Mouse (Mus musculus): Measurements from ENCODE around the gene Klrb1b. TPM values are rescaled to one million over a fixed set of nuclear protein-coding genes. Genes with fewer than 3 reads are reported as not detected.

Gene Klrb1b
- polyA plus RNA-seq, 1 experiment, result not detected

DNA sequence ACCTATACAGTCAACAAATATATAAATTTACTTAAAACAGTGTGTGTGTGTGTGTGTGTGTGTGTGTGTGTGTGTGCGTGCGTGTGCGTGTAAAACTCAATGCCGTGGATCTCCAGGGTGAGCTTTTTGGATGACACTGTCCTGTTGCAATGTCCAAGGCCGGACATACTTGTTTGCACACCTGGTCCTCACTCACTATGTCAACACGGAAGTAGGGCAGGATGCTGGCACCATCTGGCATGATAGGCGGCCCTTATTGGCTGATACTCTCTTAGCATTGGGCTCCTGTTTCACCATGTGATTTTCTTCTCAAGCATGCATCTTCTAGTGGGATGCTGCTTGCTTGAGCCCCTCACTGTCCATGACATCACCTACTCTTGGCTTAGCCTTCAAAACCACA, 13.8 kb upstream of the Klrb1b start:
- DNase-seq (ENCODE audit: low read depth), result peak; percentile 14

DNA sequence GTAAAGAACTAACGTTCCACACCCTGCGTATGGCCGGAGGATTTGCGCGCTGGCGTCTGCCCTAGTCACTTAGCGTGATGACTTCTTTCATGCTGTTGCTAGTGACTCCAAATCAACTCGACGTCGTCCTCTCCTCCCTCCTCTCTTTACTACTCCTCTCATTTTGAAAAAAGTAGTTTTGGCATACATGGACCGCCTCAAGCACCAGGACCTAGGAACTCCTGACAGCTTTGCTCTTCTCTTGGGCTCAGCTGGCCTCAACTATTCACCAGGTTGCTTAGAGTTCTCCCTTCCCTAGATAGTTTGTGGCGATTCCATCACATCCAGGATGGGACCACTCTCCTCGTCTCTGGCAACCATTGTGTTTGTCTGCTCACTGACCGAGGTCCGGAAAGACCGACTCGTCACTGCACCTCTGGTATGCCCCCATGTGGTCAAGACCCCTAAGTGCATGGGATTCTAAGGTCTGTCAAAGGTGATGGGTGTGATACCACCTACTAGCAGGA, 13.2 kb upstream of the Klrb1b start:
- peak; percentile 86 for DNase-seq (ENCODE audit: low read depth)

More for the DNA sequence above, 13.8 kb upstream of the Klrb1b start:
- TF ChIP-seq CTCF (IDR thresholded peaks at IDR 0.05; ENCODE audit: borderline replicate concordance, extremely low read depth, insufficient read depth, insufficient read length), result no peak
- TF ChIP-seq POLR2A (IDR thresholded peaks at IDR 0.05; ENCODE audit: borderline replicate concordance, extremely low read depth, insufficient read depth, insufficient read length, poor library complexity, severe bottlenecking), result no peak

DNA sequence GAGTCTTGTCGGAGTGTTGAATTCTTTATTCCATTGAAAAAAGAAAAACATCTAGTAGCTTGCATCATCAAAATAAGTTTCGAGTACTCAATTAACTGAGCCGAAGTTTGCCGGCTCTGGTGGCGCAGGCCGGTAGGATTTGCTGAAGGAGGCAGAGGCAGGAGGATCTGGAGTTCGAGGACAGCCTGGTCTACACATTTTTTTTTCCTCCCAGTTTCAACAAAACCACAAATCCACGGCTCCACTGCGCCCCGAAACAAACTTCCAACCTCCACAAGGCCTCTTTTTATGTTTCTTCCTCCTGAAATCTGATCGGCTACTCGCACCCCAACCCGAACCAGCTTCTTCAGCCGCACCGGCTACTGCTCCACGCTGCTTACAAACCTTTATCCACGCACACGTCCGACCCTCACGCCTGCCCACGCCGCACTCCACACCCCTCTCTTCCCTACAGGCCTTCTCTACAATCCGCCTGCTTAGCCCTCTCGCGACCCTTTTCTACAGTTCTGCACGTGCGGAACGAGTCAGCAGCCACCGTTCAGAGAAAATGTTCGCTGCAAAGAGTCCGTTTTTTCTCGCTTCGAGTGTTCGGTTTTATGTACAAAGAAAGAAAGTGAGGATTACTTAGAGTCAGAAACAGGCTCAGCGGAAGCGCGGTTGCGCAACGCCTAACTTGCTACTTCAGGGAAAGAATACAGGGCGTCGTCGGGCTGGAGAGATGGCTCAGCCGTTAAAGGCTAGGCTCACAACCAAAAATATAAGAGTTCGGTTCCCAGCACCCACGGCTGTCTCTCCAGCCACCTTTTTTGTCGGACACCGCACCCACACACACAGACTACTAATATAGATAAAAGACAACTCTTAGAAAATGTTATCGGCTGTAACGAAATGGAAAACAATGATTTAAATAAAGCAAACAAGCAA, 12.5 kb upstream of the Klrb1b start:
- DNase-seq (ENCODE audit: low read depth), result peak; percentile 95
- TF ChIP-seq POLR2A (IDR thresholded peaks at IDR 0.05; ENCODE audit: borderline replicate concordance, extremely low read depth, insufficient read depth, insufficient read length, poor library complexity, severe bottlenecking) (no peak), CTCF (IDR thresholded peaks at IDR 0.05; ENCODE audit: borderline replicate concordance, extremely low read depth, insufficient read depth, insufficient read length) (no peak)

More for the DNA sequence above, 13.2 kb upstream of the Klrb1b start:
- no peak for TF ChIP-seq POLR2A (IDR thresholded peaks at IDR 0.05; ENCODE audit: borderline replicate concordance, extremely low read depth, insufficient read depth, insufficient read length, poor library complexity, severe bottlenecking)
- peak; percentile 74 for TF ChIP-seq CTCF (IDR thresholded peaks at IDR 0.05; ENCODE audit: borderline replicate concordance, extremely low read depth, insufficient read depth, insufficient read length)

DNA sequence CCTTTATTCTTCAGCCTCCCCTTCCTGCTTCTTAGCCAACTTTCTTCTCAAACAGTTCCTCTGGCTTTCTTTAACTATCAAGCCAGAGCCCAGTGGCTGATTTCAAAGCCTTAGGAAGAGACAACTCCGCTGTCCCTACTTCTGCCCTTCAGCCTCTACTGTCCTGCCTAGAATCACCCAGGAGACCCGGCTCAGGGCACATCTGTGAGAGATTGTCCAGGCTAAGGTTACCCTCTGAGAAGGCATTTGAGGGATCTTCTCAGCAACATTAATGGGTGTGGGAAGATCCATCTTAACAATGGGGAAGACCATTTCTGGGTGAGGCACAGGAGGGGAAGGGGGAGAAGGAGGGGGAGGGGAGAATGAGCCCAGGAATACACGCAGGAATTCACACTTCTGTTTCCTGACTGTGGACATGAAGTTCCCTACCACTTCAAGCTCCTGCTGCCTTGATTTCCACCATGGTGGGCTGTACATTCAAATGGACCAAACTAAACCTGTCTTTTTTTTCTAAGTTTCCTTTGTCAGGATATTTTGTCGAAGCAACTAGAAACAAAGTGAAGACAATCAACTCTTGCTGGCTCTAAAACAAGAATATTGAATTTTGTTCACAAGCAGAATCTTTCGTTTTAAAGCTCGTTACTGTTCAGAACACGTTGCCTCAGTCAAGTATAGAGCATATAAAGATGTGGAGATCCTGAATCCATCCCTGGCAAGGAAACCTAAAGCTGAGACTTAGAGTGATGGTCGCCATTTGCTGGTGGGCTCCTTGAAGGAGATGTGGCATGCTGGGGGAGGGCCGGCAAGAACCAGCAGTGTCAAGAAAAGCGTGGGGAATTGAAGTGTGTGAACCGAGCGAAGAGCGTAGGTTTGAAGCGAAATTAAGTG, 11.6 kb upstream of the Klrb1b start:
- no peak for TF ChIP-seq CTCF (IDR thresholded peaks at IDR 0.05; ENCODE audit: borderline replicate concordance, extremely low read depth, insufficient read depth, insufficient read length)
- TF ChIP-seq POLR2A (IDR thresholded peaks at IDR 0.05; ENCODE audit: borderline replicate concordance, extremely low read depth, insufficient read depth, insufficient read length, poor library complexity, severe bottlenecking), result no peak
- DNase-seq (ENCODE audit: low read depth), result peak; percentile 74

DNA sequence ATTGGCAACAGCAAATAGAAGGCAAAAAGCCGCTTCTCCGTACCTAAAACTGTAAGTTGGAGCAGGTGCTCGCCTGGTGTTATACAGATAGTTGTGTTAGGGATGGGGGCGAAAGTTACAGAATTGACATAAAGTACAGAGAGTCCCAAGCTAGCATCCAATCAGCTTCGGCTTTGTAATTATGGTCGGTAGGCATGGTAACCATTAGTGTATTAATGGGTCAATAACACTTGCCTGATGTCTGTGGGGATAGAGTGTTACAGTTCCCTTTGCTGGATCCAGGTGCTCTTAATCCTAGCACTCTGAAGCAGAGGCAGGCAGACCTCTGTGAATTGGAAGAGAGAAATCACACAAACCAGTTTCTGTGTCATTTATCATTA, 10.8 kb upstream of the Klrb1b start:
- no peak for DNase-seq (ENCODE audit: low read depth)
- TF ChIP-seq CTCF (IDR thresholded peaks at IDR 0.05; ENCODE audit: borderline replicate concordance, extremely low read depth, insufficient read depth, insufficient read length) (no peak), POLR2A (IDR thresholded peaks at IDR 0.05; ENCODE audit: borderline replicate concordance, extremely low read depth, insufficient read depth, insufficient read length, poor library complexity, severe bottlenecking) (no peak)

DNA sequence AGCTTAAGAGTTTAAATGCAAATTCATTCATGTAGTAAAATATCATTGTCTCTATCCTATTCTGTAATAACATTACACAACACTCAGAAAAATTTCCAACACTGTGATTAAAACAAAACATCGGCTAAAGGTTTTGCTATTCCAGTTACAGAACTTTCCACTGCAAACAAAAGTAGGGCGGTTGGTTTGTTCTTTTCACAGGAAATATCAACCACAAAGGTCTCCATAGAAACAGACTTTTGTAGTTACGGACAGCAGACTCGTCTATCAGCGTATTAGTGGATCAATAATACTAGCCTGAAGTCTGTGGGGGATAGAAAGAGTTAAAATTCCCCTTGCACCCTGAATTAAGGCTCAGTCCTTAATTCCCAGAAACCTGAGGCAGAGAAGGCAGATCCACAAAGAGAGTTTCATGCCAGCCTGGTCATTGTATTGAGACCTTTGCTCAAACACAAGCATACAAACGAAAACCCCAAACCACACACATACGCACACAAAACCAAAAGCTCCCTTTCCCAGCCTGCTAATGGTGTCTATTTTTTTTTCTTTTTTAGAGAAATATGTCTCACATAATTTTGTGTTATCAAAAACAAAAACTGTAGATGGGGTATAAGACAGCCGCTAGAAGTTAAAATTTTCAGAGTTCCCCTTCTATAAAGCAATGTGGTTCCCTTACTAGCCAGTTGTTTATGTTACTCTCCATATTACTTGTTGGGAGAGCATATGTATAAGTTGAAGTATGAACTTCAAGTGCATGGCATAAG, 10.2 kb upstream of the Klrb1b start:
- no peak for DNase-seq (ENCODE audit: low read depth)
- TF ChIP-seq CTCF (IDR thresholded peaks at IDR 0.05; ENCODE audit: borderline replicate concordance, extremely low read depth, insufficient read depth, insufficient read length) (no peak), POLR2A (IDR thresholded peaks at IDR 0.05; ENCODE audit: borderline replicate concordance, extremely low read depth, insufficient read depth, insufficient read length, poor library complexity, severe bottlenecking) (no peak)

DNA sequence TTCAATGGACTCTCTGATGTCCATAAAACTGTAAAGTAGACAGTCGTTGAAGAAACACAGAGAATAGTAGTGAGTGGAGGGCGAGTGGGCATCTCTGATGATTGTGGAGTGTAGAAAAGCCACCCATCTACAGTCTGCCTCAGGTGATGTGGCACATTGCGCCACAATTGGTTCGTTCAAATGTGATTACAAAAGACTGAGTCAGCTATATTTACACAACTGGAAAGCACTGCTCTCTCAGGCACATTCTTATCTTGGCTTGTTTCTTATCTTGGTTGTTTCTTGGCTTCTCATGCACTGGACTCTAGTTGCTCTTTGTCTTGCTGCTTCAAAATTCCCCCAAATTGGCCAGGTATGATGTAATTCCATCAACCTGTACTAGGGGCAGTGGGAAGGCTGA, 9.4 kb upstream of the Klrb1b start:
- DNase-seq (ENCODE audit: low read depth), result no peak
- TF ChIP-seq CTCF (IDR thresholded peaks at IDR 0.05; ENCODE audit: borderline replicate concordance, extremely low read depth, insufficient read depth, insufficient read length) (no peak), POLR2A (IDR thresholded peaks at IDR 0.05; ENCODE audit: borderline replicate concordance, extremely low read depth, insufficient read depth, insufficient read length, poor library complexity, severe bottlenecking) (no peak)

DNA sequence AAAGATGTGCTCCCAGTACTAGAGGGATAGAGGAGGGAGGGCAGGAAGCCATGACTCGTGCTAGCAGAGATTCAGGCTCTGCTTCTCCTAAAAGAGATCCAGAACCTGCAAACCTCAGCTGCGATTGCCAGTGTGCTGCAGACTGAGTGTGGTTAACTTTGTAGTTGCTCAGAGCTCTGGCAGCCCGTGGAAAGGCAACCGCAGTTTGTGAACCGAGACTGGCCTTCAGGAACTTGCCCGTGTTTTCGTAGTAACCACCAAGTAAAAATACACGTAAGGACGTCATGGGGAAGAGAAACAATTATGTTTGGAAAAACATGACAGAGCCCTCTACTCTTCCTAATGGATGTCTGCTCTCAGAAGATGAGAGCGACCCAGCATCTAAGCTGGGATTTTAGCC, 6.9 kb upstream of the Klrb1b start:
- no peak for TF ChIP-seq CTCF (IDR thresholded peaks at IDR 0.05; ENCODE audit: borderline replicate concordance, extremely low read depth, insufficient read depth, insufficient read length)
- TF ChIP-seq POLR2A (IDR thresholded peaks at IDR 0.05; ENCODE audit: borderline replicate concordance, extremely low read depth, insufficient read depth, insufficient read length, poor library complexity, severe bottlenecking), result no peak
- DNase-seq (ENCODE audit: low read depth), result no peak

DNA sequence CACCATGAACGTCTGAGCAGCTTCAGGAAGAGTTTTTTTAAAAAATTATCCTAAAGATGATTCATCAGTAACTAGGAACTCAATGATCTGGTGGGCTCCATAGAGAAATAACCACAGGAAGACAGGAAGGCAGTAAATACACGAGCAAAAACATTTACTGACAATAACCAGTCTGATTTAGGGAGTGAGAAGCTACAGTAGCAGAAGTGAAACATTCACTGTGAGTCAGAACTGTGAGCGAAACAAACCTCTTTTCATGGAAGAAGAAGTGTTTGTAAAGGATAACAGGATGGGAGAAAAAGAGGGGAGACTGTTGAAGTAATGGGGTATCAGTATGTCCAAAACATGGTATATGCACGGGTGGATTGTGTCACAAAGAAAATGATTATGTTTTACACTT, 3.7 kb upstream of the Klrb1b start:
- TF ChIP-seq CTCF (IDR thresholded peaks at IDR 0.05; ENCODE audit: borderline replicate concordance, extremely low read depth, insufficient read depth, insufficient read length) (no peak), POLR2A (IDR thresholded peaks at IDR 0.05; ENCODE audit: borderline replicate concordance, extremely low read depth, insufficient read depth, insufficient read length, poor library complexity, severe bottlenecking) (no peak)
- no peak for DNase-seq (ENCODE audit: low read depth)

DNA sequence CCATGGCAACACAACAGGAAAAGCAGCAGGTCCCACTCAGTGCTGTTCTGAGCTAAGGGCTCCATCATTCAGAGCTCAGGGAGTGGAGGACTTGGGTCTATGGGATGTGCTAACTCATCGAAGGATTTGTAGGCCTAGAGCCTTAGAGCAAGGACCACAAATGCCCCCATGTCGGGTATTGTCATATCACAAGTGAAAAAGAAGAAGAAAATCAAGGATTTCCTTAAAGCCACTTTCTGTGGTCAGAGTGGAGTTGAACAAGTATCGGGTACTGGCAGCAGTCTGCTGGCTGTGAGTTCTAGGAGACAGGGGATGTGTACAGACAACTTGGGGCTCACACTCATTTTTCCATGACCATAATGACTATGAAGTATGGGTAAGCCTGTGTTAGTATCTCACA, 650 bp upstream of the Klrb1b start:
- DNase-seq (ENCODE audit: low read depth), result no peak

More for the DNA sequence above, 650 bp upstream of the Klrb1b start:
- TF ChIP-seq POLR2A (IDR thresholded peaks at IDR 0.05; ENCODE audit: borderline replicate concordance, extremely low read depth, insufficient read depth, insufficient read length, poor library complexity, severe bottlenecking) (no peak), CTCF (IDR thresholded peaks at IDR 0.05; ENCODE audit: borderline replicate concordance, extremely low read depth, insufficient read depth, insufficient read length) (no peak)
